Mouse (Mus musculus): ENCODE measurements around the gene Tmem192. TPM values are rescaled to one million over a fixed set of nuclear protein-coding genes. Genes with fewer than 3 reads are reported as not detected.

Tmem192 gene
- total RNA-seq (2021): 10 to 100 TPM; 11.5 to 13.0 TPM
- long read RNA-seq, experiment 1, transcript Tmem192-201 (6 exons, 1,122 nt): major isoform, 13 of 15 reads
- long read RNA-seq, experiment 1, partial matches to known transcripts: 1 of 15 reads
- long read RNA-seq, experiment 1, other reads (novel, unspliced or antisense): 1 of 15 reads
- long read RNA-seq, experiment 2, transcript Tmem192-201 (6 exons, 1,122 nt): major isoform, 14 of 18 reads
- long read RNA-seq, experiment 2, partial matches to known transcripts: 0 of 18 reads
- long read RNA-seq, experiment 2, other reads (novel, unspliced or antisense): 1 of 18 reads

- peak; percentile 91 to 94 for DNase-seq (ENCODE audit: low spot score in 2 of 2)
Observed at GRCm38 (mm10) chr8:64946820-64947697, at the start of gene Tmem192. Gene Tmem192 (plus strand): TSS chr8:64947185.

GRCm38 (mm10) chr8:64898710-64899109 is 48.3 kb upstream of the Tmem192 start:
- DNase-seq (ENCODE audit: low spot score in 2 of 2): no peak

GRCm38 (mm10) chr8:64900645-64901044 is 46.3 kb upstream of the Tmem192 start:
- DNase-seq (ENCODE audit: low spot score in 2 of 2): no peak

GRCm38 (mm10) chr8:64901527-64902156 is 45.3 kb upstream of the Tmem192 start:
- no peak for DNase-seq (ENCODE audit: low spot score in 2 of 2)

- DNase-seq (ENCODE audit: low spot score in 2 of 2): no peak
Observed at GRCm38 (mm10) chr8:64902191-64902590, 44.8 kb upstream of the Tmem192 start.

- no peak for DNase-seq (ENCODE audit: low spot score in 2 of 2)
Observed at GRCm38 (mm10) chr8:64903778-64904177, 43.2 kb upstream of the Tmem192 start.

- no peak for DNase-seq (ENCODE audit: low spot score in 2 of 2)
Observed at GRCm38 (mm10) chr8:64910026-64910425, 37.0 kb upstream of the Tmem192 start.

- no peak for DNase-seq (ENCODE audit: low spot score in 2 of 2)
Observed at GRCm38 (mm10) chr8:64916793-64917192, 30.2 kb upstream of the Tmem192 start.

- no peak for DNase-seq (ENCODE audit: low spot score in 2 of 2)
Observed at GRCm38 (mm10) chr8:64923329-64923728, 23.7 kb upstream of the Tmem192 start.

GRCm38 (mm10) chr8:64925762-64926161 is 21.2 kb upstream of the Tmem192 start:
- DNase-seq (ENCODE audit: low spot score in 2 of 2): no peak

GRCm38 (mm10) chr8:64926355-64926754 is 20.6 kb upstream of the Tmem192 start:
- no peak for DNase-seq (ENCODE audit: low spot score in 2 of 2)

GRCm38 (mm10) chr8:64928938-64929337 is 18.0 kb upstream of the Tmem192 start:
- DNase-seq (ENCODE audit: low spot score in 2 of 2): no peak

- no peak for DNase-seq (ENCODE audit: low spot score in 2 of 2)
Observed at GRCm38 (mm10) chr8:64934997-64935396, 12.0 kb upstream of the Tmem192 start.

- DNase-seq (ENCODE audit: low spot score in 2 of 2): no peak
Observed at GRCm38 (mm10) chr8:64941019-64941418, 6.0 kb upstream of the Tmem192 start.

GRCm38 (mm10) chr8:64941495-64941894 is 5.5 kb upstream of the Tmem192 start:
- DNase-seq (ENCODE audit: low spot score in 2 of 2): peak; percentile 62 to 72

- no peak for DNase-seq (ENCODE audit: low spot score in 2 of 2)
Observed at GRCm38 (mm10) chr8:64942946-64943345, 4.0 kb upstream of the Tmem192 start.

- no peak for DNase-seq (ENCODE audit: low spot score in 2 of 2)
Observed at GRCm38 (mm10) chr8:64944831-64945230, 2.2 kb upstream of the Tmem192 start.

GRCm38 (mm10) chr8:64945606-64946005 is 1.4 kb upstream of the Tmem192 start:
- no peak for DNase-seq (ENCODE audit: low spot score in 2 of 2)

GRCm38 (mm10) chr8:64946441-64946819 is 555 bp upstream of the Tmem192 start:
- DNase-seq (ENCODE audit: low spot score in 2 of 2): no peak

- no peak for DNase-seq (ENCODE audit: low spot score in 2 of 2)
Observed at GRCm38 (mm10) chr8:64947698-64948034, 681 bp downstream of the Tmem192 start.

- DNase-seq (ENCODE audit: low spot score in 2 of 2): no peak
Observed at GRCm38 (mm10) chr8:64948371-64948770, 1.4 kb downstream of the Tmem192 start.

GRCm38 (mm10) chr8:64952101-64952500 is 5.1 kb downstream of the Tmem192 start:
- no peak for DNase-seq (ENCODE audit: low spot score in 2 of 2)

All from gastrocnemius, postnatal 4 days (tissue).